Mouse (Mus musculus) lung, embryonic 15.5 days (tissue): ENCODE results near the gene Mettl21a. TPM values are rescaled to one million over a fixed set of nuclear protein-coding genes. Genes with fewer than 3 reads are reported as not detected.
"Not testable (repeated sequence)": the region's sequence is repeated elsewhere in the genome, so short reads cannot be mapped to it uniquely, and the experiment has no call there.

Source experiments
- ATAC-seq: fragments of 200-750 bp; cut with Nextera tagmentation; 2 replicates; pipeline ENCODE4 v1.8.0; 2017; ENCODE audit warnings: moderate number of reproducible peaks, borderline replicate concordance; ENCODE audit not compliant: low FRiP score, low TSS enrichment; ENCODE audit errors: extremely low read depth
- H3K27ac ChIP-seq: fragments of 300-500 bp; sonication (generic); 2 replicates; pipeline ENCODE4 v1.5.1; 2015; ENCODE audit warnings: moderate library complexity, mild to moderate bottlenecking, inconsistent platforms
- H3K27me3 ChIP-seq: fragments of 300-500 bp; sonication (generic); 2 replicates; pipeline ENCODE4 v1.6.1; 2015; ENCODE audit warnings: inconsistent platforms
- H3K36me3 ChIP-seq: fragments of 300-500 bp; sonication (generic); 2 replicates; pipeline ENCODE4 v1.6.1; 2015; ENCODE audit warnings: inconsistent platforms
- H3K4me1 ChIP-seq: fragments of 300-500 bp; sonication (generic); 2 replicates; pipeline ENCODE4 v1.6.1; 2015; ENCODE audit warnings: inconsistent platforms
- H3K4me2 ChIP-seq: fragments of 300-500 bp; sonication (generic); 2 replicates; pipeline ENCODE4 v1.6.1; 2015; ENCODE audit warnings: inconsistent platforms, mild to moderate bottlenecking, moderate library complexity
- H3K4me3 ChIP-seq: fragments of 300-500 bp; sonication (generic); 2 replicates; pipeline ENCODE4 v1.5.1; 2015; ENCODE audit warnings: mild to moderate bottlenecking, inconsistent platforms
- H3K9ac ChIP-seq: fragments of 300-500 bp; sonication (generic); 2 replicates; pipeline ENCODE4 v1.6.1; 2015; ENCODE audit warnings: inconsistent platforms
- H3K9me3 ChIP-seq: fragments of 300-500 bp; sonication (generic); 2 replicates; pipeline ENCODE4 v1.6.1; 2016; ENCODE audit warnings: inconsistent platforms
- WGBS: fragments of 180-500 bp; shearing (Covaris S2); methylation state at CpG from one replicate; pipeline ENCODE4 v1.1.7; 2015; 5-methylcytosine and 5-hydroxymethylcytosine counted together
- polyA plus RNA-seq: library from polyadenylated mRNA; unstranded; fragments of >200 nt; fragmentation: Nextera tagmentation; extraction: Ambion mirVana; gene quantifications from 2 replicates; pipeline ENCODE4 v1.2.1, GENCODE M21; 2015

The Mettl21a gene
- polyA plus RNA-seq = 18.7 and 20.5 TPM in 2 replicates

GRCm38 (mm10) chr1:64616881-64617714 is at the start of gene Mettl21a:
Gene Mettl21a, minus strand, starts transcription at chr1:64617242.
- H3K4me1 ChIP-seq = peaks cover 19% of the 10 kb centered on the region
- H3K4me2 ChIP-seq = peak within 1 kb of the TSS; percentile 93
- WGBS = under 1% methylated on average over 69 of the region's 72 CpGs
- ATAC-seq = peak; percentile 95
- H3K27ac ChIP-seq = peak within 1 kb of the TSS; percentile 99
- peak within 1 kb of the TSS; percentile 81 for H3K4me3 ChIP-seq
- no peaks in the 10 kb centered on the region for H3K9me3 ChIP-seq
- peak within 1 kb of the TSS; percentile 81 for H3K9ac ChIP-seq
- peaks cover 3% of the 10 kb centered on the region; the same call in 1 of the 2 replicates for H3K36me3 ChIP-seq
- H3K27me3 ChIP-seq = no peaks in the 10 kb centered on the region

GRCm38 (mm10) chr1:64658876-64659275 is 41.8 kb upstream of the Mettl21a start:
- Histone ChIP-seq H3K4me3 (no peak overlapping the region), H3K27ac (0 out of 2 replicates have a peak overlapping the region, but pooled peaks have one; percentile 47)
- 37% methylated on average over 7 of the region's 7 CpGs for WGBS

DNA sequence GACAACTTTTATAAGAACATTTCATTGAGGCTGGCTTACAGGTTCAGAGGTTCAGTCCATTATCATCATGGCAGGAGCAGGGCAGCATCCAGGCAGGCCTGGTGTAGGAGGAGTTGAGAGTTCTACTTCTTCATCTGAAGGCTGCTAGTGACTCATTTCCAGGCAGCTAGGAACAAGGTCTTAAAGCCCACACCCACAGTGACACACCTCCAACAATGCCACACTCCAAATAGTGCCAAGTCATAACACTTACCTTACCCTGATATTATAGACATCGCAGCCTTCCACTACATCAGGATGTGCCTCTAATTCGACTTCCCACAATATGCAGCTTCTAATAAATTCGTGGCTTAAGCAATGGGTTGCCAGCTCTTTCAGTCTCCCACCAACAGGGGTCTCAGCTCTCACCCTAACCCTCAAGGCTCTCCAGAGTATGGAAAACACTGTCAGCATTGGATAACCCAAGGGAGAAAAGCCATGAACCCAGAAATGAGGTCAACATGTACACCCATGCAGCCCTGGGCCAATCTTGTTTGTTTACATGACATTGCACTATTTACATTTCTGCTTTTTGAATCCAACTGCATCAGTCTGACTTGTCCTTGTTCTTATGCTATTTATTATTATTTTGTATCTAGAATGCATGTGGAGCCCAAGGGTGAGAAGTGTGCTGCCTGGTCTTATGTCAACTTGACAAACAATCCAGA is 39.5 kb upstream of the Mettl21a start:
- Histone ChIP-seq H3K9me3 (no peaks in the 10 kb centered on the region), H3K36me3 (no peaks in the 10 kb centered on the region), H3K27ac (no peak overlapping the region), H3K4me1 (no peaks in the 10 kb centered on the region), H3K4me2 (no peak overlapping the region), H3K9ac (no peak overlapping the region), H3K4me3 (no peak overlapping the region), H3K27me3 (no peaks in the 10 kb centered on the region)
- no peak for ATAC-seq
- 76% methylated on average over 3 of the region's 3 CpGs for WGBS

More at GRCm38 (mm10) chr1:64658876-64659275, 41.8 kb upstream of the Mettl21a start:
- no peaks in the 10 kb centered on the region for H3K4me1 ChIP-seq
- no peak for ATAC-seq
- no peaks in the 10 kb centered on the region for H3K9me3 ChIP-seq
- no peaks in the 10 kb centered on the region for H3K36me3 ChIP-seq
- no peak overlapping the region for H3K4me2 ChIP-seq
- H3K27me3 ChIP-seq = no peaks in the 10 kb centered on the region
- no peak overlapping the region for H3K9ac ChIP-seq

GRCm38 (mm10) chr1:64655415-64655814 is 38.4 kb upstream of the Mettl21a start:
- H3K4me3 ChIP-seq = no peak overlapping the region
- H3K27ac ChIP-seq = no peak overlapping the region
- H3K4me2 ChIP-seq = no peak overlapping the region
- H3K9me3 ChIP-seq = no peaks in the 10 kb centered on the region
- no peak for ATAC-seq
- H3K27me3 ChIP-seq = no peaks in the 10 kb centered on the region
- H3K4me1 ChIP-seq = no peaks in the 10 kb centered on the region
- whole genome bisulfite sequencing = 17% methylated on average over 1 of the region's 1 CpGs
- no peak overlapping the region for H3K9ac ChIP-seq
- H3K36me3 ChIP-seq = no peaks in the 10 kb centered on the region

DNA sequence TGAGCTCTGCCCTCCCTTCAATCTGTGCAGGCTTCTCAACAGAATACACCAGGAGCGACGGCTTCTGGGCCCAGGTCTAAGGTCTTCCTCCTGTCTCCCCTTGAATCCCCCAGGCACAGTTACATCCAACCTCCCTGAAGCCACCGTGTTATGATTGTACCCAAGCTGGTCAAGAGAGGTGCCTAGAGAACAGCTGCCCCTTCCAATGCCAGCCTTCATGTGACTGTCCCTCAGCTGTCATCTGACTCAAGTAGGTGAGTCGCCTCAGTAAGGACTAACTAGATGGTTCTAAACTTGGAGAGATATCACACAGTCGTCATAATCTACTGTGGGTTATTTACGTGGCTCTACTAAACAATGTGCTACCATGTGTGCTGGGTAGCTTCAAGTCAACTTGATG is 36.7 kb upstream of the Mettl21a start:
- no peak overlapping the region for H3K4me3 ChIP-seq
- no peak overlapping the region for H3K9ac ChIP-seq

DNA sequence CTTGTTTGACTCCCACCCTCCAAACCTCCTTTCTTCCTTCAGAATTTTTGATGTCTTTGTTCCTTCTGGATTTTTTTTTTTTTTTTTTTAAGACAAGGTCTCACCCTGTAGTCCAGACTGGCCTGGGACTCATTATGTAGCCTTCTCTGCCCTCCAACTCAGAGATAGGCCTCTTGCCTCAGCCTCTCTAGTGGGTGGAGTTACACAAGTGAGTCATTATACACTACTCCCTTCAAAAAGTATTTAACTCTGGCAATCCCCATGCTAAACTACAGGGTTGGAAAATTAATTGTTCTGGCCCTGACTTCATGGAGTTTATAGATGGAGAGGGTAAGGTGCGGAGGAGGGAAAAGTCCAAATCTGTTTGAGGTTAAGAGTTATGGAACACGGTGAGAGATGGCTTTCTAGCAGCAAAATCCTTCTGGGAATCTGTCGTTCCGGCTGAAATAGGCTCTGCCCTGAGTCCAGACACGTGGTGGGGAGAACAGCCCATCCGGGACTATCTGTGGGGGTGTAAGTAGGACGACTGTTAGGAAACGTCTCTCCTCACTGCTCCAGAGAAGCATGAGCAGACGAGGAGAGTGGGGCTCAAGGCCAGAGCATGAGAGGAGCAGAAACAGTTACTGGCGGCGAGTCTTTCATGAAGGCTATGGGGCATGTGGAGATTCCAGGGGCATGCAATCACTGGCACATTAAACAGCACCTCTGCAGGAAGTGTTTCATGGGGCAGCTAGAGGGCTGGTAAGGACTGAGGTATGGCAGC is 32.5 kb upstream of the Mettl21a start:
- no peak overlapping the region for H3K9ac ChIP-seq
- no peaks in the 10 kb centered on the region for H3K9me3 ChIP-seq
- H3K4me3 ChIP-seq = no peak overlapping the region
- H3K27me3 ChIP-seq = no peaks in the 10 kb centered on the region
- H3K4me1 ChIP-seq = no peaks in the 10 kb centered on the region
- H3K36me3 ChIP-seq = no peaks in the 10 kb centered on the region
- H3K4me2 ChIP-seq = no peak overlapping the region
- H3K27ac ChIP-seq = no peak overlapping the region
- WGBS = 68% methylated on average over 11 of the region's 11 CpGs
- ATAC-seq = no peak

More for the DNA sequence above, 36.7 kb upstream of the Mettl21a start:
- ATAC-seq = no peak
- no peaks in the 10 kb centered on the region for H3K9me3 ChIP-seq
- no peaks in the 10 kb centered on the region for H3K4me1 ChIP-seq
- H3K27me3 ChIP-seq = no peaks in the 10 kb centered on the region
- H3K27ac ChIP-seq = no peak overlapping the region
- no peaks in the 10 kb centered on the region for H3K36me3 ChIP-seq
- no peak overlapping the region for H3K4me2 ChIP-seq
- 86% methylated on average over 6 of the region's 6 CpGs for WGBS

DNA sequence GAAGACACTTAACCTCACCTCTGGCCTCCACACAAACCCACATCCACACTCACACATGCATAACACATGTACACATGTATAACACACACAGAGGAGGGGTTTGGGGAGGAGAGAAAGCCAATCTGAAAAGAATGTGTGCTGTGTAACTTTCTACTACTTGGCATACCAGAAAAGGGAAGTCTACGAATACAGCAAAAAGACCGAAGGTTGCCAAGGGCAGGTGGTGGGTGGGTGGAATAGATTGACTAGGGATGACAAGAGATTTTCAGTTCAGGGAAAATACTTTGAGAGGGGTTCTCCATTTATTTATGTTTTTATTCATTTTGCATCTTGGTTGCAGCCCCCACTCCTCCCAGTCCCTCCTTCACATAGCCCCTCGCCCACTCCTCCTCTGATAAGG is 27.5 kb upstream of the Mettl21a start:
- Histone ChIP-seq H3K36me3 (no peaks in the 10 kb centered on the region), H3K4me1 (no peaks in the 10 kb centered on the region), H3K9me3 (no peaks in the 10 kb centered on the region), H3K27ac (no peak overlapping the region), H3K27me3 (no peaks in the 10 kb centered on the region), H3K9ac (no peak overlapping the region), H3K4me3 (no peak overlapping the region), H3K4me2 (no peak overlapping the region)
- 93% methylated on average over 3 of the region's 3 CpGs for WGBS
- ATAC-seq = no peak

DNA sequence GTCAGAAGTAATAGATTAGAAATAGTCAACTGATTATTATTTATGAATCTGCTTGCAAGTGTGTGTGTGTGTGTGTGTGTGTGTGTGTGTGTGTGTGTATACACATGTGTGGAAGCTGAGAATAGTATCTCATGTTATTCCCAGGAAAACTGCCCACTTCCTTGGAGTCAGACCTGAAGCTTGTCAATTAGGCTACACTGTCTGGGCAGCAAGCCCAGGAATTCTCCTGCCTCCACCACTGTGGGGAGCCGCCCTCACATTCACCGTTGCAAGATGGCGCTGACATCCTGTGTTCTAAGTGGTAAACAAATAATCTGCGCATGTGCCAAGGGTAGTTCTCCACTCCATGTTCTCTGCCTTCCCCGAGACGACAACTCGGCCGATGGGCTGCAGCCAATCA is 25.5 kb upstream of the Mettl21a start:
- 85% methylated on average over 8 of the region's 8 CpGs for WGBS
- not testable (repeated sequence) for ATAC-seq, H3K9me3 ChIP-seq, H3K27ac ChIP-seq, H3K4me1 ChIP-seq, H3K27me3 ChIP-seq, H3K9ac ChIP-seq, H3K36me3 ChIP-seq, H3K4me2 ChIP-seq, H3K4me3 ChIP-seq

DNA sequence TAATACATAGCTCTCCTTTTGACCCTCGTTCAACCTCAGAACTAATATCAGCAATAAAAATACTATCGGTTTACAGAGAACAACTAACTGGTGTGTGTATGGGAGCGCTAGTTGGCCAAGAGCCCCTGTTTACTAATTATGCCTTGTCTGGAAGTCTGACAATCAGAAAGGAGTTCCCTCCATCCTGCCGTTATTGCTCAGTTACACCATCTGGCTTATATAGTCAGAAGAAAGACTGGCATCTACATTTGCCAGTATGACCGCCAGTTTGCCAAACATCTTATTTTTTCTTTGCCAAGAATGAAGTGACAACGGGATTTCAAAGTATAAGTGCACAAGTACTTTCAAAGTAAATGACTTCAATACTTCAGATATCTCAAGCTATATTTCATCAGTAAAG is 24.0 kb upstream of the Mettl21a start:
- no peaks in the 10 kb centered on the region for H3K36me3 ChIP-seq
- no peak overlapping the region for H3K27ac ChIP-seq
- no peaks in the 10 kb centered on the region for H3K4me1 ChIP-seq
- WGBS = 83% methylated on average over 6 of the region's 6 CpGs
- H3K4me2 ChIP-seq = no peak overlapping the region
- H3K27me3 ChIP-seq = no peaks in the 10 kb centered on the region
- H3K9me3 ChIP-seq = no peaks in the 10 kb centered on the region
- no peak overlapping the region for H3K9ac ChIP-seq
- no peak overlapping the region for H3K4me3 ChIP-seq
- ATAC-seq = no peak

GRCm38 (mm10) chr1:64639279-64639678 is 22.2 kb upstream of the Mettl21a start:
- no peaks in the 10 kb centered on the region for H3K9me3 ChIP-seq
- H3K27ac ChIP-seq = no peak overlapping the region
- no peaks in the 10 kb centered on the region for H3K27me3 ChIP-seq
- 83% methylated on average over 6 of the region's 6 CpGs for WGBS
- ATAC-seq = no peak
- no peak overlapping the region for H3K4me2 ChIP-seq
- H3K4me1 ChIP-seq = no peaks in the 10 kb centered on the region
- H3K36me3 ChIP-seq = no peaks in the 10 kb centered on the region
- no peak overlapping the region for H3K9ac ChIP-seq
- H3K4me3 ChIP-seq = no peak overlapping the region

GRCm38 (mm10) chr1:64635624-64636023 is 18.6 kb upstream of the Mettl21a start:
- no peaks in the 10 kb centered on the region for H3K27me3 ChIP-seq
- no peak overlapping the region for H3K4me3 ChIP-seq
- 55% methylated on average over 2 of the region's 2 CpGs for WGBS
- no peak overlapping the region for H3K4me2 ChIP-seq
- no peaks in the 10 kb centered on the region for H3K36me3 ChIP-seq
- no peak overlapping the region for H3K27ac ChIP-seq
- no peak for ATAC-seq
- no peaks in the 10 kb centered on the region for H3K4me1 ChIP-seq
- no peaks in the 10 kb centered on the region for H3K9me3 ChIP-seq
- H3K9ac ChIP-seq = no peak overlapping the region
